Mouse (Mus musculus): ENCODE measurements around the gene Taco1.
A peak's percentile ranks its signal among the peaks of the same experiment; 100 is the strongest.

Taco1 gene

GRCm38 (mm10) chr11:106063756-106064155 lies 2.1 kb upstream of the Taco1 start:
- no peak for DNase-seq (ENCODE audit: low spot score in 2 of 2)

DNA sequence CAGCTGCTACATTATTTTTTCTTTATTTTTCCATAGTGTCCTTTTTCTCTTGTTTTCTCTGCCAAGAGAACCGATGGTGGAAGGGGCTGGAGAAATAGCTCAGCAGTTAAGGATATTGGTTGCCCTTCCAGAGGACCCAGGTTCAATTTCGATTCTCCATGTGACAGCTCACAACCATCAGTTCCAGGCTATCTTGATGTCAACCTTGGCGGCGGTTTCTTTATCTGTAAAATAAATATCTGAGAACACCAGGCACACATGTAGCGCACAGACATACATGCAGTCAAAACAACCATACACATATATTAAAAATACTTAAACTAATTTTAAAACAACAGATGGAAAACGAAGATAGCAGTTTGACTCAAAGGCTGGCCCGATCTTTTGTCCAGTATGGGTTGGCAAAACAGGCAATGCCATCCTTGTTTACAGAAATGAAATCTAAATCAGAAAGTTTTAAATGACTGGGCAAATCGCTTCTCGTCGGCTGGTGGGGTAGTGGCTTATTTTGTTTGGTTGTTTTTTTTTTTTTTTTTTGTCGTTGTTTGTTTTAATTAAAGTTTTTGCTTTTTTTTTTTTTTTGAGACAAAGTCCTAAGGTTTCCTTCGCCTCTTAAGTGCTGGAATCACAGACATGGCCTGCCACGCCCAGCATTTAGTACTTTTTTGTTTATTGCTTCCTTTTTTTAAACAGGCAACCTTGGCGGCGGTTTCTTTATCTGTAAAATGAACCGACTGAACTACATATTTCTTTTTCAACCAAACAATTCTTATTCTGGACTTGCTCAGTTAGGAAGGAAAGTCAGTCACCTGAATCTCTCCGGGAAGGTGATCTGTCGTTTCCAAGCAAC lies 563 bp upstream of the Taco1 start:
- DNase-seq (ENCODE audit: low spot score in 2 of 2), result no peak

- DNase-seq (ENCODE audit: low spot score in 2 of 2), result peak; percentile 46 to 92
Observed at GRCm38 (mm10) chr11:106066616-106067015, 755 bp downstream of the Taco1 start.

GRCm38 (mm10) chr11:106073774-106074173 lies 7.9 kb downstream of the Taco1 start:
- DNase-seq (ENCODE audit: low spot score in 2 of 2), result no peak

DNA sequence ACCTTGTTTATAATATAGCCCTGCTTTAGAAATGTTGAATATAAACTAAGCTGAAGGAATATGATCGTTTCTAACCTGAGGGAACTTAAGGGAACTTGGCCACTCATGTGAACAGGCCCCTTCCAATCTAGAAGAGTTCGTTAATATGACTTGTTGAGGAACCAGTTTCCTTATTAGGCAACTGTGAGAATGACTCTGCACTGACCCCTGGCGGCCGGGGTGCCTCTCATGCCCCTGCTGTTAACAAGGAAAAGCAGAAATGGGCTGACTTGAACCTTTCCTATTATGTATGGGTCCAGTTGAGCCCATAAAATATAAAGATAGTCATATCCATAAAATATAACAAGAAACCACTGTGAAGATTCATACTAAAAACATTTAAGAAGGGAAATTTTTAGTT lies 10.5 kb downstream of the Taco1 start:
- peak; percentile 78 to 93 for DNase-seq (ENCODE audit: low spot score in 2 of 2)

DNA sequence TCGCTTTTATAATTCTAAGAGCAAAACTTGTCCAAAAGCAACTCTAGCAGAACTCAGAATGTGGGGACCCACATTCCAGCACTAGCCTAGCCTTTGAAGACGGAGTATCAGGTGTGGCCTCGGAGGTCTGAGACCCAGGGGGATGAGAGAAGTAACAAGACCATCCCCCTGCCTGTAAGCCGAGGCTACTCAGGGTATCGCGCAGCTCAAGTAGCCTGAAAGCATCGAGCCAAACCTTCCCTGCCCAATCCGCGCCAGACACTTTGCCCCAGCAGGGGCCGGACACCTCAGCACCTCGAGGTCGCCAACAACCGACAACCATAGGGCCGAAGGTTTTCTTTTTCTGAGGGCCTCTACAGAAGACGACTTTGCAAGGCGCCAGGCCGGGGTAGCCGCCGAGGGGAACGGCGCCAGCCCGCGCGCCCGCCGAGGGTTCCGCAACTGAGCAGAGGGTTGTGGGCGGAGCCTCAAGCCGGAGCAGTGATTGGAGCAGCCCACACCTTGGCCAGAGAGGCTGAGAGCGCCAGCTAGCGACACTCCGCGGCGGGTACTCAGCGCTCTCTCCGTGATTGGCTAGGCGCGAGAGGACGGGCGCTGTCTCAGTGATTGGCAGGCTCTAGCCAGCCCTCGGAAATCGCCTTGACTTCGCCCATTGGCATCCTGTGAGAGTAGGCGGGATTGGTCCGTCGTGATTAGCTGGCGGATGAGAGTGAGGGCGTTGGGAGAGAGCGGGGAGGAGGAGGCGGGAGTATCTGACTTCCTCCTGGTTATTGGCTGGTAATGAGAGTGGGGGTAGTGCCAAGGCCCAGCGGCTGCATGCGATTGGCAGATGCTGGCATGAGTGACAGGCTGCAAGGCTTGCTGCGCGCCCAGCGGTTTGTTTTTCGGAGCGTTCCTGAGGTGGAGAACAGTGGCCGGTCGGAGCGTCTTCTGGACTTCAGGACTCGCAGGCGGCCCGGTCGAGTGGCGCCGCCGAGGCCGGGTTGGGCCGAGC lies 18.1 kb downstream of the Taco1 start, which contains the start of gene Map3k3:
Gene Map3k3, plus strand, starts transcription at position 906 of the 994 bp plus-strand sequence.
- DNase-seq (ENCODE audit: low spot score in 2 of 2), result peak; percentile 96 to 97

- DNase-seq (ENCODE audit: low spot score in 2 of 2), result peak; percentile 73 to 88
Observed at GRCm38 (mm10) chr11:106084911-106085561, 19.2 kb downstream of the Taco1 start.

DNA sequence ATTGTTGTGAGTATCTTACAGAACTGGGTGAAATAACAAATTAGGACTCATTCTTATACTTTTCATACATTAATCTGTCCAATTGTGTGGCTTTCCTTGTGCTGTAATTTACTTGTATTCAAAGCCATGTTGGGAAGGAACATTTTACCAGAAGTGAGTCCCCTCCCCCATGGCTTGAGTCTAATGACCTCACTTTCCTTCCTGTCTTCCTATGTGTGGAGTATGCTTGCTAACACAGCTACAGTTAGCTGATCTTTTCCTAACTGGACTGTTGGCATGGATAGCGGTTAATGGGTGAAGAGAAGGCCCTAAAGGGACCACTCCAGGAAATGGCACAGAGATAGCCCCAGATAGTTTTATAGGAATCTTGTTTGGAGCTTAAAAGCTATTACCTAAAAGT lies 32.4 kb downstream of the Taco1 start:
- no peak for DNase-seq (ENCODE audit: low spot score in 2 of 2)

GRCm38 (mm10) chr11:106102866-106103265 lies 37.0 kb downstream of the Taco1 start:
- no peak for DNase-seq (ENCODE audit: low spot score in 2 of 2)

DNA sequence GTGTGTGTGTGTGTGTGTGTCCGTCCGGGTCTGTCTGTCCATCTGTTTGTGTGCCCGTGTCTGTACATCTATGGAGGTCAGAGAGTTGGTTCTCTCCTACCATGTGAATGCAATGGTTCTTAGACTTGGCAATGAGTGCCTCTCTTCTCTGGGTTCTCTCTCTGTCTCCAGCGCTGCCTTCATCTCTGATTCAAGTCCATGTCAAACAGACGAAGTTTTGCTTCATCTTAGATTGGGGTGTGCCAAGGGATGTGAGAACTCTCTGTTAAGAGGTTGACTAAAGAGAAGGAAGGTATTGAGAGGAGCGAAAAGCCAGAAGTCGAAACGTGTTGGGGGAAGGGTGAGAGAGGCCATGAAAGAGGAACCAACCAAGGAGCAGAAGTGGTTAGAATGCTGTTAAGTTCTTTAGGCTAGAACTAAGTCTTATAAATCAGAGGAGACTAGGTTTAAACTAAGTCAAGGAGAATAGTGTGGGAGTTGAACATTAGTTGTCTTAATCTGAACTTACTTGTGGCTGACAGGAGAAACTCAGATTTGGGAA lies 40.3 kb downstream of the Taco1 start:
- peak; percentile 43 to 65 for DNase-seq (ENCODE audit: low spot score in 2 of 2)

GRCm38 (mm10) chr11:106111688-106112087 lies 45.8 kb downstream of the Taco1 start:
- DNase-seq (ENCODE audit: low spot score in 2 of 2), result no peak

DNA sequence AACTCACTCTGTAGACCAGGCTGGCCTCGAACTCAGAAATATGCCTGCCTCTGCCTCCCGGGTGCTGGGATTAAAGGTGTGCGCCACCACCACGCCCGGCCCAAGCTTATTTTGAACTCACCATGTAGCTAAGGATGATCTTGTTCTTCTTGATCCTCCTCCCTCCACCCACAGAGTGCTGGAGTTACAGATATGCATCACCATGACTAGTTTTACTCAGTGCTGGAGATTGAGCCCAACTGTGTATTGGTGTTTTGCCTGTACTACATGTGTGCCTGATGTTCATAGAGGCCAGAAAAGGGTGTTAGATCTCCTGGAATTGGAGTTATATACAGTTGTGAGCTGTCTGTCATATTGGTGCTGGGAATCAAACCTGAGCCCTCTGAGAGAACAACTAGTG lies 56.4 kb downstream of the Taco1 start:
- DNase-seq (ENCODE audit: low spot score in 2 of 2), result no peak

DNA sequence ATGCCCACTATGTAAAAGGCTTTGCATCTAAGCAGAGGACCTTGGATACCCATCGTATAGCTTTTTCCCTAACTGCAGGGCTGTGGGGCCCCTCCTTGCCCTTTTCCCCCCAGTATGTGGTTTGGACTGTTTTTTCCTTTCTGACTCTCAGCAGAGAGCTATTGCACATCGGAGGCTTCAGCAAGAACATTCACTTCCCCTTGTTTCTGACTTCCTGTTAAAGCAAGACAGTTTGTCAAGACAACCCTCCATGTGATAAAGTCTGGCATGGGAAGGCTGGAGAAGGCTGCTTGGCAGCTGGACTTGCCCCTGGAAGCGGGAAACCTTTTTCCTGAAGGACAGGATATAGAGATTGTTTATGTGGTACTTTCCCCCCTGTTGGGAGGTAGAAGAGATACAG lies 56.9 kb downstream of the Taco1 start:
- peak; percentile 33 to 63 for DNase-seq (ENCODE audit: low spot score in 2 of 2)
